Mouse (Mus musculus) ZHBTc4 (cell line): Measurements from ENCODE around the gene Lrrc55.
A peak's percentile ranks its signal among the peaks of the same experiment; 100 is the strongest.

ENCODE experiments used
- DNase-seq: peaks from one replicate; pipeline ENCODE4 v3.0.0-alpha.2; 2011; ENCODE audit warnings: low read depth, low spot score

The Lrrc55 gene

GRCm38 (mm10) chr2:85132204-85132603 is 64.8 kb downstream of the Lrrc55 start:
- no peak for DNase-seq

- no peak for DNase-seq
Measured at GRCm38 (mm10) chr2:85131724-85132123, 65.3 kb downstream of the Lrrc55 start.

- DNase-seq, result no peak
Measured at GRCm38 (mm10) chr2:85131226-85131625, 65.8 kb downstream of the Lrrc55 start.

GRCm38 (mm10) chr2:85129496-85129971 is 67.5 kb downstream of the Lrrc55 start:
- DNase-seq, result no peak

GRCm38 (mm10) chr2:85123869-85124535 is 73.0 kb downstream of the Lrrc55 start:
- peak; percentile 77 for DNase-seq

GRCm38 (mm10) chr2:85123187-85123868 is 73.7 kb downstream of the Lrrc55 start:
- peak; percentile 63 for DNase-seq
